ENCODE assay signal across 22 mouse cellular contexts in genomic region chr10:43337110-43337509, GRCm38 (mm10).
DNase-seq lines count a peak whose midpoint lies in the region; ATAC-seq and TF ChIP-seq lines count a peak whose summit lies in the region.
"Had no signal": no experiment of that assay in that cellular context is flagged by ENCODE, and none has a peak within 500 bp of the region (broad histone marks: within the 10 kb centered on the region; RNA-seq: fewer than 3 reads in every experiment).

No protein-coding gene starts in this region.

- no peak for ATAC-seq in intestine, embryonic 14.5 days (replicated peaks; ENCODE audit: low FRiP score, low TSS enrichment, low read depth)
- no peak for ATAC-seq in intestine, embryonic 16.5 days
- ATAC-seq: activated CD4-positive, CD25-positive, alpha-beta regulatory T cell, adult 4 months; CD4-positive, CD25-positive, alpha-beta regulatory T cell, adult 4 months; forebrain, embryonic 15.5 days; hindbrain, embryonic 16.5 days; intestine, postnatal 0 days had no signal

- no peak overlapping the region for H3K4me3 ChIP-seq in intestine, embryonic 14.5 days (ENCODE audit: low read depth, low read length)
- no peak overlapping the region for H3K4me3 ChIP-seq in intestine, embryonic 16.5 days (ENCODE audit: low read length)
- H3K4me3 ChIP-seq in hindbrain, embryonic 10.5 days: no peak overlapping the region
- no peak overlapping the region for H3K4me3 ChIP-seq in left cerebral cortex, adult 2 months
- H3K4me3 ChIP-seq: forebrain, embryonic 12.5 days; forebrain, embryonic 15.5 days; heart, adult 2 months; heart, embryonic 10.5 days; hindbrain, embryonic 13.5 days had no signal

- TF ChIP-seq CTCF in left cerebral cortex, adult 2 months (IDR thresholded peaks at IDR 0.05): no peak

- 90% methylated on average over 2 of the region's 2 CpGs for WGBS in intestine, embryonic 14.5 days
- 91% methylated on average over 2 of the region's 2 CpGs for WGBS in intestine, embryonic 16.5 days
- 96% methylated on average over 2 of the region's 2 CpGs for WGBS in hindbrain, embryonic 10.5 days

- no peak overlapping the region for H3K27ac ChIP-seq in intestine, embryonic 14.5 days (ENCODE audit: low read depth)
- H3K27ac ChIP-seq in intestine, embryonic 16.5 days (ENCODE audit: low read length): no peak overlapping the region
- no peak overlapping the region for H3K27ac ChIP-seq in hindbrain, embryonic 10.5 days
- H3K27ac ChIP-seq in left cerebral cortex, adult 2 months: no peak overlapping the region
- H3K27ac ChIP-seq: forebrain, embryonic 12.5 days; forebrain, embryonic 15.5 days; heart, adult 2 months; heart, embryonic 10.5 days; hindbrain, embryonic 13.5 days had no signal

- no peaks in the 10 kb centered on the region for H3K9me3 ChIP-seq in intestine, embryonic 14.5 days (ENCODE audit: control insufficient read depth, low read length)
- H3K9me3 ChIP-seq in intestine, embryonic 16.5 days (ENCODE audit: control insufficient read depth, low read length): no peaks in the 10 kb centered on the region
- no peaks in the 10 kb centered on the region for H3K9me3 ChIP-seq in hindbrain, embryonic 10.5 days
- H3K9me3 ChIP-seq: forebrain, embryonic 12.5 days; forebrain, embryonic 15.5 days; heart, embryonic 10.5 days; hindbrain, embryonic 13.5 days had no signal

- peaks cover 2% of the 10 kb centered on the region; the same call in 1 of the 2 replicates for H3K4me1 ChIP-seq in intestine, embryonic 14.5 days (replicated peaks; ENCODE audit: control insufficient read depth, insufficient read depth, low read length)
- peaks cover 4% of the 10 kb centered on the region; the same call in 1 of the 2 replicates for H3K4me1 ChIP-seq in intestine, embryonic 16.5 days (ENCODE audit: control insufficient read depth, insufficient read depth, low read length)
- H3K4me1 ChIP-seq in hindbrain, embryonic 10.5 days (replicated peaks): peaks cover 20% of the 10 kb centered on the region

- DNase-seq in intestine, embryonic 14.5 days (ENCODE audit: low spot score): peak; percentile 4
- DNase-seq in 3T3-L1 (ENCODE audit: low read depth, low spot score) (peak; percentile 5), adipocyte (ENCODE audit: low spot score) (peak; percentile 50)
- peak; percentile 59 for DNase-seq in fat pad, adult 2 months (ENCODE audit: extremely low read depth, low read depth, low spot score)
- no peak for DNase-seq in hindbrain, embryonic 10.5 days (ENCODE audit: low spot score)
- no peak for DNase-seq in left cerebral cortex, adult 2 months (ENCODE audit: extremely low spot score in 1 of 2, low spot score in 2 of 2)
- DNase-seq: adrenal gland, postnatal 10 days; cerebellum, adult 11-12 months; cerebellum, adult 8-10 months; cerebellum, postnatal 10 days; gastrocnemius, postnatal 36 days; heart, adult 2 months; kidney, adult 2 months had no signal

- no peak overlapping the region for H3K4me2 ChIP-seq in intestine, embryonic 14.5 days (ENCODE audit: low read length)
- no peak overlapping the region for H3K4me2 ChIP-seq in intestine, embryonic 16.5 days (ENCODE audit: low read depth, low read length)
- H3K4me2 ChIP-seq: forebrain, embryonic 12.5 days; forebrain, embryonic 15.5 days; hindbrain, embryonic 13.5 days had no signal

- H3K9ac ChIP-seq in intestine, embryonic 14.5 days (ENCODE audit: low read length): no peak overlapping the region
- no peak overlapping the region for H3K9ac ChIP-seq in intestine, embryonic 16.5 days (ENCODE audit: low read depth, low read length)
- H3K9ac ChIP-seq: forebrain, embryonic 12.5 days; forebrain, embryonic 15.5 days; hindbrain, embryonic 13.5 days had no signal

- no peaks in the 10 kb centered on the region for H3K27me3 ChIP-seq in intestine, embryonic 14.5 days (replicated peaks; ENCODE audit: control insufficient read depth, insufficient read depth, low read length)
- no peaks in the 10 kb centered on the region for H3K27me3 ChIP-seq in intestine, embryonic 16.5 days (replicated peaks; ENCODE audit: control insufficient read depth, insufficient read depth, low read length)
- H3K27me3 ChIP-seq in hindbrain, embryonic 10.5 days (ENCODE audit: insufficient read depth, poor library complexity, severe bottlenecking): no peaks in the 10 kb centered on the region
- H3K27me3 ChIP-seq: forebrain, embryonic 12.5 days; forebrain, embryonic 15.5 days; hindbrain, embryonic 13.5 days had no signal

- no peaks in the 10 kb centered on the region for H3K36me3 ChIP-seq in intestine, embryonic 14.5 days (ENCODE audit: control insufficient read depth, insufficient read depth, low read length)
- no peaks in the 10 kb centered on the region for H3K36me3 ChIP-seq in intestine, embryonic 16.5 days (ENCODE audit: control insufficient read depth, insufficient read depth, low read length)
- no peaks in the 10 kb centered on the region for H3K36me3 ChIP-seq in hindbrain, embryonic 10.5 days
- H3K36me3 ChIP-seq: forebrain, embryonic 12.5 days; forebrain, embryonic 15.5 days; heart, embryonic 10.5 days; hindbrain, embryonic 13.5 days had no signal

- intact Hi-C loops in left cerebral cortex, adult 2 months (cut with DNase I): no loop called here

Comparison
In these comparisons a context has a peak if more than half of its experiments do, and no peak if none do; other contexts are left out.
1. DNase-seq: peak in intestine, embryonic 14.5 days (single experiment), 3T3-L1 (single experiment), adipocyte (single experiment) and fat pad, adult 2 months (single experiment); none in hindbrain, embryonic 10.5 days (single experiment) and left cerebral cortex, adult 2 months (0 of 2).